Mouse (Mus musculus) gastrocnemius, postnatal 36 days (tissue): ENCODE results near the gene Olfr90. TPM values are rescaled to one million over a fixed set of nuclear protein-coding genes. Genes with fewer than 3 reads are reported as not detected.

Experiments
- total RNA-seq, 2 experiments: library from RNA; stranded (reverse); gene quantifications; 2 replicates each; pipeline ENCODE4 v1.2.3; 2021

Olfr90 gene
- total RNA-seq, 2 experiments from 2014 or later, result not detected

Other genes with a start within 250 kb of the Olfr90 start
- gene Trim15, start 221.3 kb downstream of the Olfr90 start, total RNA-seq, result not detected
- gene Trim10, start 218.9 kb downstream of the Olfr90 start, total RNA-seq, result not detected
- gene Trim40, start 198.4 kb downstream of the Olfr90 start, total RNA-seq, result not detected
- gene Trim31, start 190.4 kb downstream of the Olfr90 start, total RNA-seq, result not detected
- gene Rnf39, start 145.6 kb downstream of the Olfr90 start, total RNA-seq, result not detected
- 10 to 100 TPM; 48.0 to 56.2 TPM for gene Ppp1r11, start 136.8 kb downstream of the Olfr90 start, total RNA-seq
- 10 to 100 TPM; 16.1 to 17.7 TPM for gene Znrd1, start 129.9 kb downstream of the Olfr90 start, total RNA-seq
- gene Znrd1as, start 129.9 kb downstream of the Olfr90 start, total RNA-seq, result 10 to 100 TPM; 16.1 to 17.2 TPM
- gene 2410137M14Rik, start 107.3 kb downstream of the Olfr90 start, total RNA-seq, result not detected
- gene H2-M5, start 99.0 kb downstream of the Olfr90 start, total RNA-seq, result under 1 TPM in 1 of 2 experiments, not detected in 1; 0.10 TPM
- gene Zfp57, start 87.3 kb downstream of the Olfr90 start, total RNA-seq, result under 1 TPM; 0.23 to 0.59 TPM
- gene Mog, start 65.1 kb downstream of the Olfr90 start, total RNA-seq, result not detected
- gene Gabbr1, start 42.5 kb downstream of the Olfr90 start, total RNA-seq, result 1 to 10 TPM; 8.0 to 8.1 TPM
- gene Olfr91, start 9.8 kb upstream of the Olfr90 start, total RNA-seq, result not detected
- not detected for gene Olfr92, start 31.6 kb upstream of the Olfr90 start, total RNA-seq
- not detected for gene Olfr93, start 73.0 kb upstream of the Olfr90 start, total RNA-seq
- gene Ubd, start 105.4 kb upstream of the Olfr90 start, total RNA-seq, result under 1 TPM in 1 of 2 experiments, not detected in 1; 0.28 TPM
- gene Olfr94, start 112.5 kb upstream of the Olfr90 start, total RNA-seq, result not detected
- not detected for gene Olfr95, start 124.6 kb upstream of the Olfr90 start, total RNA-seq
- gene Olfr96, start 131.6 kb upstream of the Olfr90 start, total RNA-seq, result not detected
- gene Olfr97, start 148.8 kb upstream of the Olfr90 start, total RNA-seq, result not detected
- gene Olfr98, start 175.2 kb upstream of the Olfr90 start, total RNA-seq, result not detected
- under 1 TPM; 0.81 to 0.94 TPM for gene H2-M3, start 181.7 kb upstream of the Olfr90 start, total RNA-seq
- not detected for gene Olfr99, start 195.0 kb upstream of the Olfr90 start, total RNA-seq
- gene Olfr101, start 215.8 kb upstream of the Olfr90 start, total RNA-seq, result not detected
- gene Olfr102, start 228.6 kb upstream of the Olfr90 start, total RNA-seq, result not detected